Comparison of ENCODE assay signal across 17 mouse cellular contexts in the genomic region with DNA sequence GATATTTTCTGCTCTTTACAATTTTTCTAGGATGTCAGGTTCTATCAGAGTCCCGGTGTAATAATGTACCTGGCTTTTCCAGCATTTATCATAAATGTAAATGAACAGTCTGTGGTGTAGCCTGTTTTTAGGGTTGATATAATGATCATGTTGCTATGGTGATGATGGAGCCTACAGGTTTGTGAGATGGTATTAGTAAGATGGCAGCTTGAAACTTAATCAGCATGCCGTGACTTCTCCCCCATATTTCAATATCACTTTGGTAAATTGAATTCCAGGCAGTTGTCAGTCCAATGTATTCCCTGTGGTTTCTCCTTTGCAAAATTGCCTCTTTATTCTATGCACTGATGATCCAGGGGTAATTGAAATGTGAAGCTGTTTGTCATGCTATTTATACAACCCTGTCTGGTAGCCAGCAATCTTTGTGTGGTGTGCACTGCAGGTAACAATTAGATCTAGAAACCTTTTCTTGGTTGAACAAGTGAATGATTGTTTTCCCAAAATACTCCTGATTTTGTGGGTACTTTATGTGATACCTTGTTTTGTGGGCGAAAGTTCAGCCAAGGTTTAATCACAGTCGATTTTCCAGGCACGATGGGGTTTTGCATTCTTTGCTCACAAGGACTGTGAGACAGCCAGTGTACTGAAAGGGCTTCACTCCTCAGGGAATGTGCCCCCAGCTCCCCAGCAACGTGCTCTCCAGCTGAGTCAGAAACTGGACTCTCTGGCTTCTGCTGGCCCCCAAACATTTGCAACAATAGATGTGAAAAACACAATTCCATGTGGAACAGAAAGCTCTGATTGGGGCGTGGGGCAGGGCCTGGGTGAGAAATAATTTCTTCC.
DNase-seq lines count a peak whose midpoint lies in the region; ATAC-seq lines count a peak whose summit lies in the region.
"Had no signal": no experiment of that assay in that cellular context is flagged by ENCODE, and none has a peak within 500 bp of the region (broad histone marks: within the 10 kb centered on the region; RNA-seq: fewer than 3 reads in every experiment).

No protein-coding gene starts in this region.

- H3K27ac ChIP-seq in forebrain, embryonic 11.5 days (ENCODE audit: low read depth, low read length): peak overlapping the region; percentile 31; the same call in 1 of the 2 replicates
- H3K27ac ChIP-seq in forebrain, embryonic 15.5 days (replicated peaks): no peak overlapping the region
- peak overlapping the region; percentile 61 for H3K27ac ChIP-seq in hindbrain, embryonic 12.5 days
- H3K27ac ChIP-seq in midbrain, embryonic 12.5 days (replicated peaks): peak overlapping the region; percentile 42; the same call in 1 of the 2 replicates
- H3K27ac ChIP-seq in neural tube, embryonic 14.5 days (ENCODE audit: low read depth, low read length): no peak overlapping the region
- H3K27ac ChIP-seq: embryonic facial prominence, embryonic 15.5 days; limb, embryonic 15.5 days had no signal

- peak; percentile 89 for ATAC-seq in forebrain, embryonic 11.5 days (replicated peaks; ENCODE audit: low FRiP score)
- no peak; the same call in 1 of the 2 replicates for ATAC-seq in forebrain, embryonic 15.5 days (replicated peaks)
- ATAC-seq in hindbrain, embryonic 12.5 days (ENCODE audit: low FRiP score): peak; percentile 85
- ATAC-seq in midbrain, embryonic 12.5 days (ENCODE audit: low FRiP score, low read depth): peak; percentile 65
- peak; percentile 83 for ATAC-seq in neural tube, embryonic 14.5 days (ENCODE audit: low read depth)

- H3K36me3 ChIP-seq in forebrain, embryonic 11.5 days (ENCODE audit: control insufficient read depth, insufficient read depth, low read length): no peaks in the 10 kb centered on the region
- H3K36me3 ChIP-seq in forebrain, embryonic 15.5 days: no peaks in the 10 kb centered on the region
- no peaks in the 10 kb centered on the region for H3K36me3 ChIP-seq in hindbrain, embryonic 12.5 days
- no peaks in the 10 kb centered on the region for H3K36me3 ChIP-seq in midbrain, embryonic 12.5 days
- H3K36me3 ChIP-seq in neural tube, embryonic 14.5 days (ENCODE audit: control insufficient read depth, insufficient read depth, low read length): no peaks in the 10 kb centered on the region
- H3K36me3 ChIP-seq: embryonic facial prominence, embryonic 15.5 days; limb, embryonic 15.5 days had no signal

- H3K9ac ChIP-seq in forebrain, embryonic 11.5 days (ENCODE audit: low read length): no peak overlapping the region
- H3K9ac ChIP-seq in forebrain, embryonic 15.5 days (replicated peaks): no peak overlapping the region
- H3K9ac ChIP-seq in hindbrain, embryonic 12.5 days: no peak overlapping the region
- H3K9ac ChIP-seq in midbrain, embryonic 12.5 days (replicated peaks): no peak overlapping the region
- H3K9ac ChIP-seq in neural tube, embryonic 14.5 days (replicated peaks; ENCODE audit: low read depth, low read length): no peak overlapping the region
- H3K9ac ChIP-seq: embryonic facial prominence, embryonic 15.5 days; limb, embryonic 15.5 days had no signal

- peak; percentile 62 for DNase-seq in forebrain, embryonic 11.5 days (ENCODE audit: low spot score)
- DNase-seq in spleen, postnatal 10 days (ENCODE audit: low spot score in 2 of 2): no peak
- DNase-seq in thymus, postnatal 36 days: no peak
- no peak for DNase-seq in adrenal gland, postnatal 25 days
- DNase-seq: cerebellum, adult 9-11 months; heart, postnatal 14 days; kidney, adult 11 months; kidney, postnatal 4 days; layer of hippocampus, postnatal 36 days; lung, adult 2 months; right cerebral cortex, adult 18-20 months had no signal

- 0 out of 2 replicates have a peak, but pooled peaks cover 2% of the 10 kb centered on the region for H3K4me1 ChIP-seq in forebrain, embryonic 11.5 days (replicated peaks; ENCODE audit: control insufficient read depth, insufficient read depth, low read length)
- H3K4me1 ChIP-seq in forebrain, embryonic 15.5 days: 0 out of 2 replicates have a peak, but pooled peaks cover 3% of the 10 kb centered on the region
- peaks cover 7% of the 10 kb centered on the region; the same call in 1 of the 2 replicates for H3K4me1 ChIP-seq in hindbrain, embryonic 12.5 days
- 0 out of 2 replicates have a peak, but pooled peaks cover 7% of the 10 kb centered on the region for H3K4me1 ChIP-seq in midbrain, embryonic 12.5 days
- H3K4me1 ChIP-seq in neural tube, embryonic 14.5 days (ENCODE audit: control insufficient read depth, insufficient read depth, low read length): no peaks in the 10 kb centered on the region; the same call in 1 of the 2 replicates
- H3K4me1 ChIP-seq: embryonic facial prominence, embryonic 15.5 days; limb, embryonic 15.5 days had no signal

- H3K27me3 ChIP-seq in forebrain, embryonic 11.5 days (ENCODE audit: control insufficient read depth, insufficient read depth, low read length): no peaks in the 10 kb centered on the region
- no peaks in the 10 kb centered on the region for H3K27me3 ChIP-seq in forebrain, embryonic 15.5 days
- H3K27me3 ChIP-seq in hindbrain, embryonic 12.5 days: no peaks in the 10 kb centered on the region
- H3K27me3 ChIP-seq in midbrain, embryonic 12.5 days: no peaks in the 10 kb centered on the region
- H3K27me3 ChIP-seq in neural tube, embryonic 14.5 days (ENCODE audit: control insufficient read depth, insufficient read depth, low read length): no peaks in the 10 kb centered on the region
- H3K27me3 ChIP-seq: embryonic facial prominence, embryonic 15.5 days; limb, embryonic 15.5 days had no signal

- H3K9me3 ChIP-seq in forebrain, embryonic 11.5 days (ENCODE audit: control insufficient read depth, low read length): no peaks in the 10 kb centered on the region
- no peaks in the 10 kb centered on the region for H3K9me3 ChIP-seq in forebrain, embryonic 15.5 days
- no peaks in the 10 kb centered on the region for H3K9me3 ChIP-seq in hindbrain, embryonic 12.5 days (replicated peaks)
- H3K9me3 ChIP-seq in midbrain, embryonic 12.5 days: no peaks in the 10 kb centered on the region
- H3K9me3 ChIP-seq in neural tube, embryonic 14.5 days (ENCODE audit: control insufficient read depth, low read length): no peaks in the 10 kb centered on the region
- H3K9me3 ChIP-seq: embryonic facial prominence, embryonic 15.5 days; limb, embryonic 15.5 days had no signal

- H3K4me3 ChIP-seq in forebrain, embryonic 11.5 days (ENCODE audit: low read depth, low read length): no peak overlapping the region
- H3K4me3 ChIP-seq in forebrain, embryonic 15.5 days: no peak overlapping the region
- no peak overlapping the region for H3K4me3 ChIP-seq in hindbrain, embryonic 12.5 days
- no peak overlapping the region for H3K4me3 ChIP-seq in midbrain, embryonic 12.5 days
- no peak overlapping the region for H3K4me3 ChIP-seq in neural tube, embryonic 14.5 days (ENCODE audit: low read depth, low read length)
- H3K4me3 ChIP-seq: embryonic facial prominence, embryonic 15.5 days; limb, embryonic 15.5 days had no signal

- no peak overlapping the region for H3K4me2 ChIP-seq in forebrain, embryonic 11.5 days (ENCODE audit: low read depth, low read length, severe bottlenecking)
- no peak overlapping the region for H3K4me2 ChIP-seq in forebrain, embryonic 15.5 days (replicated peaks)
- H3K4me2 ChIP-seq in hindbrain, embryonic 12.5 days (replicated peaks): 0 out of 2 replicates have a peak overlapping the region, but pooled peaks have one; percentile 14
- no peak overlapping the region for H3K4me2 ChIP-seq in midbrain, embryonic 12.5 days (replicated peaks)
- no peak overlapping the region for H3K4me2 ChIP-seq in neural tube, embryonic 14.5 days (ENCODE audit: low read depth, low read length)
- H3K4me2 ChIP-seq: embryonic facial prominence, embryonic 15.5 days; limb, embryonic 15.5 days had no signal

- WGBS in forebrain, embryonic 11.5 days: 21% methylated on average over 7 of the region's 7 CpGs
- 16% methylated on average over 7 of the region's 7 CpGs for WGBS in forebrain, embryonic 15.5 days
- WGBS in hindbrain, embryonic 12.5 days: 27% methylated on average over 7 of the region's 7 CpGs
- 24% methylated on average over 7 of the region's 7 CpGs for WGBS in midbrain, embryonic 12.5 days
- WGBS in neural tube, embryonic 14.5 days: 20% methylated on average over 7 of the region's 7 CpGs

Comparison
In these comparisons a context has a peak if more than half of its experiments do, and no peak if none do; other contexts are left out.
1. H3K27ac ChIP-seq: peak in forebrain, embryonic 11.5 days (single experiment), hindbrain, embryonic 12.5 days (single experiment) and midbrain, embryonic 12.5 days (single experiment); none in forebrain, embryonic 15.5 days (single experiment) and neural tube, embryonic 14.5 days (single experiment).